Mouse (Mus musculus) retina, postnatal 1 day (tissue): ENCODE measurements around the gene Stk25.
"Not testable (repeated sequence)": the region's sequence is repeated elsewhere in the genome, so short reads cannot be mapped to it uniquely, and the experiment has no call there.

ENCODE experiments used
- DNase-seq: peaks from one replicate; pipeline ENCODE4 v3.0.0-alpha.2; 2012

Gene Stk25

GRCm38 (mm10) chr1:93658559-93658958 is at the start of gene Stk25:
Gene Stk25 (minus strand): TSS chr1:93658659.
- DNase-seq: not testable (repeated sequence)

- DNase-seq: no peak
Observed at GRCm38 (mm10) chr1:93705389-93705788, 46.9 kb upstream of the Stk25 start.

- DNase-seq: no peak
Observed at GRCm38 (mm10) chr1:93704341-93704740, 45.9 kb upstream of the Stk25 start.

- no peak for DNase-seq
Observed at GRCm38 (mm10) chr1:93703472-93704048, 45.1 kb upstream of the Stk25 start.

- no peak for DNase-seq
Observed at GRCm38 (mm10) chr1:93702106-93702505, 43.6 kb upstream of the Stk25 start.

- no peak for DNase-seq
Observed at GRCm38 (mm10) chr1:93699159-93699558, 40.7 kb upstream of the Stk25 start.

GRCm38 (mm10) chr1:93697317-93697716 is 38.9 kb upstream of the Stk25 start:
- no peak for DNase-seq

GRCm38 (mm10) chr1:93694966-93695365 is 36.5 kb upstream of the Stk25 start:
- DNase-seq: no peak

GRCm38 (mm10) chr1:93693943-93694342 is 35.5 kb upstream of the Stk25 start:
- DNase-seq: no peak

- DNase-seq: no peak
Observed at GRCm38 (mm10) chr1:93693502-93693901, 35.0 kb upstream of the Stk25 start.

- no peak for DNase-seq
Observed at GRCm38 (mm10) chr1:93692773-93693172, 34.3 kb upstream of the Stk25 start.

GRCm38 (mm10) chr1:93691786-93692357 is 33.4 kb upstream of the Stk25 start:
- DNase-seq: no peak

GRCm38 (mm10) chr1:93691106-93691505 is 32.6 kb upstream of the Stk25 start:
- no peak for DNase-seq

- DNase-seq: no peak
Observed at GRCm38 (mm10) chr1:93689901-93690496, 31.5 kb upstream of the Stk25 start.

- no peak for DNase-seq
Observed at GRCm38 (mm10) chr1:93688154-93688553, 29.7 kb upstream of the Stk25 start.

GRCm38 (mm10) chr1:93686961-93687320 is 28.5 kb upstream of the Stk25 start:
- no peak for DNase-seq

GRCm38 (mm10) chr1:93686245-93686960 is 27.9 kb upstream of the Stk25 start:
- DNase-seq: peak; percentile 86

GRCm38 (mm10) chr1:93685401-93686244 is 27.2 kb upstream of the Stk25 start, which contains the start of gene Bok:
Gene Bok (plus strand): TSS chr1:93685660.
- DNase-seq: peak; percentile 77

GRCm38 (mm10) chr1:93679889-93680568 is 21.6 kb upstream of the Stk25 start:
- DNase-seq: no peak

- DNase-seq: no peak
Observed at GRCm38 (mm10) chr1:93678386-93678785, 19.9 kb upstream of the Stk25 start.

GRCm38 (mm10) chr1:93672682-93673081 is 14.2 kb upstream of the Stk25 start:
- DNase-seq: no peak

- peak; percentile 57 for DNase-seq
Observed at GRCm38 (mm10) chr1:93669941-93670340, 11.5 kb upstream of the Stk25 start.
